Mouse (Mus musculus) MEL-GATA-1-ER (cell line): ENCODE measurements around the gene Ube4b.
"Not testable (repeated sequence)": the region's sequence is repeated elsewhere in the genome, so short reads cannot be mapped to it uniquely, and the experiment has no call there.

Source experiments
- DNase-seq: peaks from one replicate; pipeline ENCODE4 v3.0.0-alpha.2; 2012; ENCODE audit warnings: low read depth; ENCODE audit errors: extremely low read depth

The Ube4b gene

DNA sequence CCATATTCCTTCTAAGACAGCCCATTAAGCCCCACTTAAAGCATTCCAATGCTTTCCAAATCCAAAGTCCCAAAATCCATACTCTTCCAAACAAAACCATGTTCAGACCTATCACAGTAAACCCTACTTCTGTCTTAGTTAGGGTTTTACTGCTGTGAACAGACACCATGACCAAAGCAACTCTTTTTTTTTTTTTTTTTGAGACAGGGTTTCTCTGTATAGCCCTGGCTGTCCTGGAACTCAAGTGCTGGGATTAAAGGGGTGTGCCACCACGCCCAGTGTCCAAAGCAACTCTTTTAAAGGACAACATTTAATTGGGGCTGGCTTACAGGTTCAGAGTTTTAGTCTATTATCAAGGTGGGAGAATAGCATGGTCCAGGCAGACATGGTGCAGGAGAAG is 5.3 kb upstream of the Ube4b start:
- DNase-seq, result not testable (repeated sequence)

DNA sequence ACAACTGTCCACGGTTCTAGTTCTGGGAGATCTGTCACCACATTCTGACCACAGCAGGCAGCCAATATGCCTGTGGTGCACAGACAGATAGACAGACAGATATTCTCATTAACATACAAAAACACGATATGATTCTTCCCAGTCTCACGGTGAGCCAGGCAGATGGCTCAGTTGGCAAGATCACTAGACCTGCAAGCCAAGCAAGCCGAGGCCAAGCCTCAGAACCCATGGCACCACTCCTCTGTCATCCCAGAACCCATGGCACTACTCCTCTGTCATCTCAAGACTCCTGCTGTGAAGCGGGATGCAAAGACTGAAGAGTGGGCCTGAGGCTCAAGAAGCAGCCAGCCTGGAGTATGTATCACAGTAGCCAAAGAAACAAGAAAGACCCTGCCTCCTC is 3.0 kb upstream of the Ube4b start:
- no peak for DNase-seq

GRCm38 (mm10) chr4:149425801-149426292 is 702 bp downstream of the Ube4b start:
- no peak for DNase-seq

DNA sequence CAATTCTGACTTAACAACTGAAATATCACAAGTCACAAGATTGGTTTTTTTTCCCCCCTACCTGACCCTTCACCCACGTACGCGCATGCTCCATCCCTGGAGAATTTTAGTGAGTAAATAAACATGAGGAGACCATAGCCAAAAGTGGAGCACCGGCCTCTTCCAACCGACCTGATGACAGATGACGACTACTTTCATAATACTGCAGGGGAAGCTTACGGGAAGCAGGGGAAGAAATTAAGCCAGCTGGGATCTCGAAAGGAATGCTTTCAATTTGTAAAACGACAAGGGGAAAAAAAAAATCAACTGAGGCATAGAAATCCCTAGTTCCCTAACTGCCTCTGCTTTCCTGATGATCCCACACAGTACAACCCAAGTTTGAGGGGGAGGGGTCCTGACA is 1.8 kb downstream of the Ube4b start:
- no peak for DNase-seq

DNA sequence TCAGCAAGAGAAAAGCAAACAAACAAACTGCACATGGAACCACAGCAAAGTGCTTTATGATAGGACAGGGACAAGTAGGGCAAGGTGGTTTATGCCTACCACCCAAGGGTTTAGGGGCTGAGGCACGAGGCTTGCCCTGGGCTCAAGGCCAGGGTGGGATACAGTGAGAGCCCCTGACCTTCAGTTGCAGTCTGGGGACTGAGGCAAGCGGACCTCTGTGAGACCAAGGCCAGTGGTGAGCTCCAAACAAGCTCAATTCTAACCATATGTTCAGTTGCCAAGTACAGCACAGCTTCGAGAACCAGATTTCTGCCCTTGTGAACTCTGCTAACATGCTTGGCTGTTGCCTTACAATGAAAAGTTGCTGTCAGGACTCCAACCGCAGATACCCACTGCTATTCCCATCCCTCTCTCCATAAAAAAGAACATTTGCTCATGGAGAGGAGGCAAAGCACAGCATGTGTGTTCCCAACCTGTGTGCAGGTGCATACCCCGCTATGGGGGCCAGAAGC is 8.6 kb downstream of the Ube4b start:
- DNase-seq, result no peak

GRCm38 (mm10) chr4:149416986-149417385 is 9.6 kb downstream of the Ube4b start:
- no peak for DNase-seq

GRCm38 (mm10) chr4:149416417-149416816 is 10.1 kb downstream of the Ube4b start:
- no peak for DNase-seq

GRCm38 (mm10) chr4:149415651-149416169 is 10.8 kb downstream of the Ube4b start:
- no peak for DNase-seq

GRCm38 (mm10) chr4:149414259-149414658 is 12.3 kb downstream of the Ube4b start:
- no peak for DNase-seq

- no peak for DNase-seq
Measured at GRCm38 (mm10) chr4:149409759-149410158, 16.8 kb downstream of the Ube4b start.

DNA sequence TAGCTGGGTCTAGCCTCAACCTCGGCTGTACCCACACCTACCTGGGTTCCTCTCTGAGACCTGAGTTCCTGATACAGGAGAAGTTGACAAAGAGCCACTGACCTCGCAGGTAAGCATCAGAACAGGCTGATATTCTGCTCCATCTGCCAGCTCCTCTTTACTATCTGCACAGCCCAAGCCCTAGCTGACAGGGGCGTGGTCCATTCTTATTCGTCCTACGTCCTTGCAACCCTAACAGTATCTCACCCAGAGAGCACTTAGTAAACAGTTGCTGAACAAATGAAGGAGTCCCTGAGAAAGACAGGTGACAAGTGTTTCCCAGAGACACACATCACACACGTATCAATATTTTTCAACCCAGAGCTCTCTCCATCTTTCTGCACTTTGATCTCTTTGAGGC is 18.2 kb downstream of the Ube4b start:
- no peak for DNase-seq

DNA sequence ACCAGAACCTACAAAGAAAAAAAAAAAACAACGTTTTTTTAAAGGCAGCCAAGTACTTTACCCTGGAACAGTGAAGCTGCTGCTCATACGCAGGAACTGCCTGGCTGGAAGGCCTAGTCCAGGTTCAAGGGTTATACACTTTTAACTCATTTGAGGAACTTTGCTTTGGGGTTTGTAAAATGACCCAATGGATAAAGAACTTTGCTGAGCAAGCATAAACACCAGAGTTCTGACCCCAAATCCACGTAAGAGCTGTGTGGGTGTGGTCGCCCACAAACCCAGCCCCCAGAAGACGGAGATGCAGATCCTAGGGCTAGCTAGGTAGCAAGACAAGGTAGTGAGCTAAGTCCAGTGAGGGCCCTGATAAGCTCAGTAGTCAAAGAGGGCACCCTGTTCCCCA is 19.1 kb downstream of the Ube4b start:
- no peak for DNase-seq

- no peak for DNase-seq
Measured at GRCm38 (mm10) chr4:149405713-149406443, 20.7 kb downstream of the Ube4b start.

DNA sequence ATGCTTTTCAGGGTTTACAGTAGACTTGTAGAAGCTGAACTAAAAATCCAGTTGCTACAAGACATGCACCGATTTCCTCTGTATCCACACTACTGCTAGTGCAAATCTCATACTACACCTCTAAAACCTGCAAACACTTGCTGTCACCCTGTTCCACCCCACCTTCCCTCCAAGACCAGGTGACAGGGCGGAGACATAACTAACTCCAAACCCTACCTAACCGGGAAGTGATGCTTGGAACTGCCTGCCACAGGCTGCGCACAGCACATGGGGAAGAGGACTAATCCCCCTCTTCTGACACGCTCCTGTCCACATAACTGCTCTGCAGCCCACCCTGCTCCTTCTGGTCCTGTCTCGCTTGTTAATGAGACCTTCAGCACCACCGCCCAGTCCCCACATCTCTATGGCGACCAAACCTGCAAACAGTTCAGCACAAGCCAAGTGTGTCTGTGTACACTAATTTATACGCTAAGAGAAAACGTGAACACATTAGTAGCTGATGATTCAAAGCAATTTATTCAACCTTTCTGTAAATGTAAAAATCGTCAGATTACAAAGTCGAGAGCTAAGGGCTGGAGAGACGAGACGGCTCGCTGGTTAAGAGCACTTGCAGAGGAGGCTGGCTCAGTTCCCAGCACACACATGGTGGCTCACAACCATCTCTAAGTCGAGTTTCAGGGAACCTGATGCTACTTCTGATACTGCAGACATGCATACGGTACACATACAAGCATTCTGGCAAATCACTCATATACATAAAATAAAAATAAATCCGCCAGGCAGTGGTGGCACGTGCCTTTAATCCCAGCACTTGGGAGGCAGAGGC is 21.7 kb downstream of the Ube4b start:
- no peak for DNase-seq

DNA sequence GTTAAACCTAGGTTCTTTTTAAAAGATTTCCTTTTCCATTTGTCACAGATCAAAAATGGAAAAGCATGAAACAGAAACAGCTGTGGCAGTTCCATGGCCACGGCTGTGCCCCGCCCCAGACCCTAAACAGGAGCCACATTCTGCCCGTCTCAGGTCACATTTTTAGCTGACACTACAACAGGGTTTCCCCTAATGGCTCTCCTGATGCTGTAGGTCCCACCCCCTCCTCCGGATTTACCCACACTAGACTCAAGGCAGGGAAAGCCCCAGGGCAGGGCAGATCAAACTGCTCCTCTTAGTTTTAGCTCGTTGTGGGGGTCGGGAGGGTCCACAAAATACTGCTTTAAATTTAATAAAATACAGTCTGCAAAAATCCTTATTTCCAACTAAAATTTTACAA is 23.5 kb downstream of the Ube4b start:
- DNase-seq, result no peak

- DNase-seq, result no peak
Measured at GRCm38 (mm10) chr4:149401591-149401982, 25.0 kb downstream of the Ube4b start.

DNA sequence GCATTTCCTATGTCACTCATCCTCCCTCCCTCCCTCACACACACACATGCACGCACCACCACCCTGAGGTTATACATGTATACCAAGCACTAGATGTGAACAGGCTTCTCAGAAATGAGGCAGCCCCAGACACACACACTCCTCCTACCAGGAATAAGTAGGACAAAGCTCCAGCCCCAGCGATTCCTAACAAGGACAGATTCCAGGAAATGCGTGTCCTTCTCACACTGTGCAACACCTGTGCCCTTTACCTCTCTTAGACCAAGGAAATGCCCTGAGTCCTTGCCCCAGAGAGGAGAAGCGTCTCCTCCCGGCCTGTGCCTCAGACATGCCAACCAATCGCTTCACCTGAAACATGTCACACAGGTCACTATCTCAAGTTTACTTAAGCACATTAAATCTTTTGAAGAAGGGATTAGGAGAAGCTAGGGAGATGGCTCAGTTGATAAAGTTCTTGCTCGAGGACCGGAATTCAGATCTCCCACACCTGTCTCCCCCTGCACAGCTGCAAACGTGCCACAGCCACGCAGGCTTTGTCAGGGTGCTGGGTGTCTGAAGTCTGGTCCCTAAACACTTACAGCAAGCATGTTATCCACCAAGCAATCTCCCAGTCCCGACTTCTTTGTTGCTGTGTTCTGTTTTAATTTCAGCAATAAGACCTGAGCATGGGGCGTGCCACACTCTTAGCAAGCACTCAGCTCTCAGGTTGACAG is 25.5 kb downstream of the Ube4b start:
- DNase-seq, result no peak

- DNase-seq, result peak; percentile 63
Measured at GRCm38 (mm10) chr4:149399331-149399910, 27.1 kb downstream of the Ube4b start.

DNA sequence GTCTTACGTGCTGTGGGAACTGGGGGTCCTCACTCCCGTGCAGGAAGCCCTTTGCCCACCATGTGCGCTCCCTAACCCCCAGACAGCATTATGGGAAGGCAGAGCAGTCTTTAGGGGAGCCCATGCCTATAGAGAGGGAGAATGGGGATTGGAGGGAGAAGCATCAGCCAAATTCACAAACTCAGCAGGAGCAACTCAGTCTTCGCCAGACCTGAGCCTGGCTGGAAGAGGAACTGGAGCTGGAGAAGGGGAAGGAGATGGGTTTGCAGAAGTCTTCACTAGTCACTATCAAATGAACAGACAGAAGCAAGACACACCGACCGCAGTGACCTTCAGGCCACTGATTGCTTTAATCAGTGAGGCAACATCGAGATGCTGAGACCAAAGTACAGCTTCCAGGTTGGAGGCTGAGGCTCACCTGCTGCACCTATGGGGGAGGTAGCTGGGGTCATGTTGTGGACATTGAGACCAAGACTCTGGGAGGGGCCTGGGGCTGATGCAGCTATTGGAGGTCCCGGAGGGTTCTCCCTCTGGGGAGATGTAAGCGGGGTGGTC is 28.3 kb downstream of the Ube4b start:
- no peak for DNase-seq

DNA sequence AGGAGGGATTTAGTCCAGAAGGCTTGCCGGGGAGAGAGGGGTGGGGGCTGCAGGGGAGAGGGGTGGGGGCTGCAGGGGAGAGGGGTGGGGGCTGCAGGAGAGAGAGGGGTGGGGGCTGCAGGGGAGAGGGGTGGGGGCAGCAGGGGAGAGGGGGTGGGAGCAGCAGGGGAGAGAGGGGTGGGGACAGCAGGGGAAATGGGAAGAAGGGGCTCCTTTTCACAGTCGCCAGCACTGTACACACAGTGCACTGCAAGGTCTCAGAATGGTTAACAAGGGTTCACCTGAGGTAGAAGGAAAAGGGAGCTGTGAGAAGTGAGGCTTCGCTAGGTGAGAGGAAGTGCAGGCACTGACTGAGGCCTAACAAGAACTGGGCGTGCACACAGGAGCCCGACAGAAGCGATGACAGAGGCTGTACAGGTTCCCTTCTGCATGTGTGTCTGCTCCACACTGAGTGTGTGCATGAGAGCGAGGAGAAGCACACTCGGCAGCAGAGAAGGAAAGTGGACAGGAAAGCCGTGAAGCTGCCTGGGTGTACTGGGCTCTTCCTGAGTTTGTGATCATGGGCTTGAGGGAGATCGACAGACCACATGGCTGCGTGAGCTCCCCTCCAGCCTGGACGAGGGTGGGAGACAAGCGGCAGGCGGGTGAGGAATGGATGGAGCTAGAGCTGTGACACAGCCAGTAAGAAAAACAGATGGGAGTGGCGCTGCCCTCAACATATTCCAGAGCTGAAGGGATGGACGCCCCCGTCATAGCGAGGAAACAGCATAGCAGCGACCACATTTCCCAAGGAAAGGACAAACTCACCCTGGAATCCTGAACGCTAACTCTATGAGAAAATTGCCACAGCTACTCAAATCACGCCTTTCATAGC is 29.9 kb downstream of the Ube4b start:
- no peak for DNase-seq
